Mouse (Mus musculus) lung, postnatal 0 days (tissue): ENCODE measurements around the gene Gfod2. TPM values are rescaled to one million over a fixed set of nuclear protein-coding genes. Genes with fewer than 3 reads are reported as not detected.
A peak's percentile ranks its signal among the peaks of the same experiment; 100 is the strongest.

Experiments used
- ATAC-seq: fragments of 200-750 bp; cut with Nextera tagmentation; 2 replicates; pipeline ENCODE4 v1.8.0; 2017; ENCODE audit warnings: moderate library complexity
- DNase-seq: peaks from one replicate; pipeline ENCODE4 v3.0.0-alpha.2; 2016; ENCODE audit warnings: low spot score
- H3K27ac ChIP-seq: fragments of 300-500 bp; sonication (generic); 2 replicates; pipeline ENCODE4 v1.5.1; 2014; ENCODE audit warnings: antibody characterized with exemption, mild to moderate bottlenecking, low read length, mixed read lengths
- H3K27me3 ChIP-seq: fragments of 300-500 bp; sonication (generic); replicated peaks from 2 replicates; pipeline ENCODE4 v1.6.1; 2014; ENCODE audit warnings: low read length, mixed read lengths; ENCODE audit not compliant: insufficient read depth
- H3K36me3 ChIP-seq: fragments of 300-500 bp; sonication (generic); 2 replicates; pipeline ENCODE4 v1.6.1; 2014; ENCODE audit warnings: low read length, mixed read lengths; ENCODE audit not compliant: insufficient read depth
- H3K4me1 ChIP-seq: fragments of 300-500 bp; sonication (generic); 2 replicates; pipeline ENCODE4 v1.6.1; 2014; ENCODE audit warnings: antibody characterized with exemption, low read depth, low read length, mixed read lengths; ENCODE audit not compliant: insufficient read depth
- H3K4me2 ChIP-seq: fragments of 300-500 bp; sonication (generic); replicated peaks from 2 replicates; pipeline ENCODE4 v1.6.1; 2014; ENCODE audit warnings: low read depth, mild to moderate bottlenecking, low read length, moderate library complexity, mixed read lengths
- H3K4me3 ChIP-seq: fragments of 300-500 bp; sonication (generic); 2 replicates; pipeline ENCODE4 v1.5.1; 2014; ENCODE audit warnings: low read depth, low read length
- H3K9ac ChIP-seq: fragments of 300-500 bp; sonication (generic); replicated peaks from 2 replicates; pipeline ENCODE4 v1.6.1; 2014; ENCODE audit warnings: low read depth, mild to moderate bottlenecking
- H3K9me3 ChIP-seq: fragments of 300-500 bp; sonication (generic); 2 replicates; pipeline ENCODE4 v1.6.1; 2016; ENCODE audit warnings: low read length, mixed read lengths
- CTCF ChIP-seq: IDR thresholded peaks from 2 replicates; pipeline ENCODE4 v1.5.1; 2016; ENCODE audit warnings: antibody characterized with exemption, mild to moderate bottlenecking
- EP300 ChIP-seq: IDR thresholded peaks from 2 replicates; pipeline ENCODE4 v1.6.1; 2016; ENCODE audit warnings: antibody characterized with exemption, mild to moderate bottlenecking, control low read depth
- WGBS: fragments of 180-500 bp; shearing (Covaris S2); extraction: QIAGEN DNeasy Blood & Tissue Kit; methylation state at CpG from one replicate; pipeline ENCODE4 v1.1.7; 2014; 5-methylcytosine and 5-hydroxymethylcytosine counted together
- polyA plus RNA-seq: library from polyadenylated mRNA; unstranded; fragments of >200 nt; fragmentation: Nextera tagmentation; extraction: Ambion mirVana; gene quantifications from 2 replicates; pipeline ENCODE4 v1.2.1, GENCODE M21; 2015

Gene Gfod2
- polyA plus RNA-seq, 1 experiment from 2014 or later, result 19.5 TPM

DNA sequence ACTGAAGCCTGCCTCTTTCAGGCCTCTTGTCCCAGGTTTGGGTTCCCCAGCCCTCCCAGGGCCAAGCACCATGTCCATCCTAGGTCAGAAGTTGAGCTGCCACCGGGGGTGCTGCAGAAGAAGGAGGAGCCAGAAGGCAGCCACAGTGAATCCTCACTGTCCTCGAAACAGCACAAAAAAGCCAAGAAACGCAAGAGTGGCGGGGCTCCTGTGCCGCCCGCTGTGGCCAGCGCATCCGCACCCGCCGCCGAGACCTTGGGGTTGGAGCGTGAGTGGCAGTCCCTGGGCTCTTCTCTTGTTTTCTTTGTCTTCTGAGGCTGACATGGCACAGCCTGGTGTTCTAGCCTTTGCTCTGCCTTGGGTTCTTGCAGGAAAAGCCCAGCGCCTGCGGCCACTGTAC, 49.1 kb downstream of the Gfod2 start:
- Histone ChIP-seq H3K4me2 (no peak overlapping the region), H3K4me1 (peaks cover 8% of the 10 kb centered on the region; the same call in 1 of the 2 replicates), H3K36me3 (no peaks in the 10 kb centered on the region), H3K9ac (no peak overlapping the region), H3K4me3 (no peak overlapping the region), H3K27ac (no peak overlapping the region), H3K9me3 (no peaks in the 10 kb centered on the region), H3K27me3 (no peaks in the 10 kb centered on the region)
- ATAC-seq, result no peak
- 76% methylated on average over 14 of the region's 14 CpGs for WGBS
- DNase-seq, result no peak
- TF ChIP-seq CTCF, result no peak
- no peak for TF ChIP-seq EP300

- no peak for DNase-seq
- Histone ChIP-seq H3K36me3 (0 out of 2 replicates have a peak, but pooled peaks cover 2% of the 10 kb centered on the region), H3K9ac (no peak overlapping the region), H3K9me3 (no peaks in the 10 kb centered on the region), H3K27ac (no peak overlapping the region), H3K4me1 (peaks cover 8% of the 10 kb centered on the region; the same call in 1 of the 2 replicates), H3K4me2 (no peak overlapping the region), H3K27me3 (no peaks in the 10 kb centered on the region), H3K4me3 (no peak overlapping the region)
- 93% methylated on average over 8 of the region's 8 CpGs for WGBS
- no peak for ATAC-seq
- TF ChIP-seq CTCF (no peak), EP300 (no peak)
Observed at GRCm38 (mm10) chr8:105708675-105709074, 49.8 kb downstream of the Gfod2 start.

DNA sequence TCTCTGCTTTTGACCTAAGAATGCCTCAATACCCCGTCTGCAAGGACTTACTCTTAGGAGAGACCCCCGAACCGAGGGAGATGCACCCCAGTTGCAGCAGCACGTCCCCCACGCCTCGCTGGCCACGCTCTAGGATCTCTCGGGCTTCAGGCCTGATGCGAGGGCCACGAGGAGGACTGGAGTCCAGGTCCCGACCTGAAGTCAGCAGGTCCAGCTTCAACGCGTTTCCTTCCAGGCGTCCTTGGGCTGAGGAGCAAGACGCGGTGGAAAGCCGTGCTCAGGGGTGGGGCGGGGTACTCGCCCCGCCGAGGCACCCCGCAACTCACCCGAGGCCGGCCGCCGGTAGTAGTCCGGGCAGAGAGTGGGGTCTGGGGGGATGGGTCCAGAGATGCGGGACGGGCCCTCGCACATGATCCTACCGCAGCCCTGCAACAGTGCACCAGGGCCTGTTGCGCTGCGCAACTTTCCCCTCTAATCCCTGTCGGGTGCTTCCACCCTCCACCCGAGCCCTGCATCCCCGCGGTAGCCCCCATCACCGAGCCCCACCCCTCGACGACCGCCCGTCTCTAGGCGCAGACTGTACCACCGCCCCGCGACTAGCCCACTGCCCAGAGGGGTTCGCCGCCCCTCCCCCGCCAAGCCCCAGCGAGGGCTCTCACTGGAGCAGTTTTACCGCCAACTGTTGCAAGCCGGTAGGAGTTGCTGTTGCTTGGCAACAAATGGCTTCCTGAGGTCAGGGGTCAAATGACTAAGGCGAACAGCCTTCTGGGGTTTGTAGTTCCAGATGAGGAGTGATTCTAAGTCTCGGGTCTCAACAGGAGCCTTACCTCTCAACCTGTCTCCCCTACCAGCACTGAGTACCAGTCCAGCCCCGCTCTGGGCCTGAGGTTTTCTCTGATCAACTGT, 50.7 kb downstream of the Gfod2 start, which contains the start of the genes 4933405L10Rik and Enkd1:
Gene 4933405L10Rik (plus strand): TSS at position 158 of the 906 bp plus-strand sequence.
Gene Enkd1 (minus strand): TSS at position 713 of the 906 bp plus-strand sequence.
- Histone ChIP-seq H3K27me3 (no peaks in the 10 kb centered on the region), H3K9me3 (no peaks in the 10 kb centered on the region), H3K4me1 (peaks cover 8% of the 10 kb centered on the region; the same call in 1 of the 2 replicates), H3K4me3 (peak within 1 kb of the TSS; percentile 67), H3K36me3 (0 out of 2 replicates have a peak, but pooled peaks cover 7% of the 10 kb centered on the region), H3K9ac (peak within 1 kb of the TSS; percentile 37; the same call in 1 of the 2 replicates), H3K27ac (no peak within 1 kb of the TSS), H3K4me2 (peak within 1 kb of the TSS; percentile 94)
- ATAC-seq (peak; percentile 88), DNase-seq (peak; percentile 95)
- 2% methylated on average over 51 of the region's 55 CpGs for WGBS
- TF ChIP-seq CTCF (no peak), EP300 (no peak)

GRCm38 (mm10) chr8:105706426-105706825, 52.0 kb downstream of the Gfod2 start:
- H3K4me3 ChIP-seq, result no peak overlapping the region
- H3K4me1 ChIP-seq, result peaks cover 8% of the 10 kb centered on the region; the same call in 1 of the 2 replicates
- H3K36me3 ChIP-seq, result 0 out of 2 replicates have a peak, but pooled peaks cover 7% of the 10 kb centered on the region
- no peak overlapping the region for H3K9ac ChIP-seq
- DNase-seq (no peak), ATAC-seq (no peak)
- H3K4me2 ChIP-seq, result no peak overlapping the region
- H3K9me3 ChIP-seq, result no peaks in the 10 kb centered on the region
- TF ChIP-seq CTCF (no peak), EP300 (no peak)
- H3K27me3 ChIP-seq, result no peaks in the 10 kb centered on the region
- no peak overlapping the region for H3K27ac ChIP-seq
- 76% methylated on average over 12 of the region's 12 CpGs for whole genome bisulfite sequencing

DNA sequence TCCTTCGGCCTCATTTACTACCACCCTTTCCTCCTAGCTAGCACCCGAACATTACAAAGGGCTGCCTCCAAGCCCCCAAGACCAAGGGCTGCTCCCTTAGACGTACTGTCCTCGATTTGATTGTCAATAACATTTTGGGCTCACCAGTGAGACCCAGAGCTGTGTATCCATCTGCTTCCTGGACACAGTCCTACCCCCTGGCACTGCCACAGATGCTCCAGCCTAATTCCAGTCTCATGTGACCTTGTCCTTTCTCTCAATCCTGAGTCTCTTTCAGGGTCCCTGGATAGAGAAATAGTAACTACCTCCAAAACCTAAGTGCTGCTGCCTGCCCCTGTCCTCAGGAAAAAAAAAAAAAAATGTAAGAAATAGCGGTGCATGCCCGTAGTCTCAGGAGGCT, 53.5 kb downstream of the Gfod2 start:
- DNase-seq (no peak), ATAC-seq (no peak)
- no peak for TF ChIP-seq EP300
- no peak for TF ChIP-seq CTCF
- no peaks in the 10 kb centered on the region for H3K27me3 ChIP-seq
- H3K9ac ChIP-seq, result no peak overlapping the region
- H3K4me3 ChIP-seq, result no peak overlapping the region
- 0 out of 2 replicates have a peak, but pooled peaks cover 7% of the 10 kb centered on the region for H3K36me3 ChIP-seq
- H3K9me3 ChIP-seq, result no peaks in the 10 kb centered on the region
- no peak overlapping the region for H3K4me2 ChIP-seq
- no peak overlapping the region for H3K27ac ChIP-seq
- 90% methylated on average over 6 of the region's 6 CpGs for WGBS
- H3K4me1 ChIP-seq, result peaks cover 14% of the 10 kb centered on the region; the same call in 1 of the 2 replicates

DNA sequence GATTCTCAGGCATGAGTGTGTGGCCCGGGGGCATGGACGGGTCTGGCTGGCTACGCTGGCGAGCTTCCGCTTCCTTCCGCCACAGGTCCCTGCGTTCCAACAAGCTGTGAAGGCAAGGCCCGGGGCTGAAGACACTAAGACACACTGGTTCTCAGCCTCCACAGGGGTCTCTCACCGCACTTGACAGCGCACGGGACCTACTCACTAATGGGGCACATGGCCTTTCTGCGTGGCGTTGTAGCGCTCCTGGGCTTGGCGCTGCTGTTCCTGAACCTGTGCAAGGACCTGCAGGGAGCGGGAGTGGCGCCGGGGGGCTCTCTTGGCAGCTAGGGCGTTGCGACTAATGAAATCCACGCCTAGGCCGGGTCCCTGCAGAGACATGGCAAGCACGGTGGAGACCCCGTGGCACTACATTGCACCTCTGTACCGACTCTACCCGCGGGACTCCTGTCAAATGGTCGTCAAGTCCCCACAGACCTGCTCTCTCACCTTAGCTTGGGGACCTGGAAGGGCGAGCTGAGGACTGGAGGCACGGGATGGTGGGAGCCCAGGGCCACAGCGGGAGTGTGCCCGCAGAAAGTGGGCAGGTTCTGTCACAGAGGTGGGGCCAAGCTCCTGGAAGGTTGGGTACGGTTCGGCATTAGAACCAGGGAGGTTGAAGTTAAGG, 54.2 kb downstream of the Gfod2 start:
- no peak overlapping the region for H3K4me2 ChIP-seq
- no peaks in the 10 kb centered on the region for H3K27me3 ChIP-seq
- DNase-seq, result no peak
- WGBS, result 93% methylated on average over 34 of the region's 34 CpGs
- no peaks in the 10 kb centered on the region for H3K9me3 ChIP-seq
- no peak overlapping the region for H3K9ac ChIP-seq
- 0 out of 2 replicates have a peak, but pooled peaks cover 7% of the 10 kb centered on the region for H3K36me3 ChIP-seq
- TF ChIP-seq CTCF (no peak), EP300 (no peak)
- H3K4me1 ChIP-seq, result peaks cover 14% of the 10 kb centered on the region; the same call in 1 of the 2 replicates
- H3K27ac ChIP-seq, result no peak overlapping the region
- ATAC-seq, result no peak
- H3K4me3 ChIP-seq, result no peak overlapping the region
